Mouse (Mus musculus) left cerebral cortex, adult 11 months (tissue): ENCODE data around the gene Mas1.

Experiments
- DNase-seq: peaks from one replicate; pipeline ENCODE4 v3.0.0; 2022; ENCODE audit warnings: low spot score

Mas1 gene

GRCm38 (mm10) chr17:12830351-12830750 lies 37.6 kb downstream of the Mas1 start:
- no peak for DNase-seq

DNA sequence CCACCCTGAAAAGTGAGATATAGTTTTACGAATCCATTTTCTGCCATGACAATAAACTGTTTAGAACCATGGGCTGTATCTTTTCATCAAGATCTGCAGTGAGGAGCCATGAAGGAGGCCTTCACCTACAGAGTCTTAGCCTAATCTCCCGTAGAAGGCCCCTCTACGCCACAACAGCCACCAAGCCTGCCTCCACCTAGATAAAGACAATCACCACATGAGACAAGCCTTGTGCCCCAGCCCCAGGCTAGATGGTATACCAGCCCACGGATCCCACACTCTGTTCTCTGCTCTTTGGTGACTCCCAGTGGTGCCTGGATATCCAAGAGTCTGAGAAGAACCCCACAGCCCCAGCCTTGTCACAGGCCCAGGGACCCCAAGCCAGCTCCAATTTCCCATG lies 52.1 kb downstream of the Mas1 start:
- DNase-seq = no peak

GRCm38 (mm10) chr17:12814502-12814901 lies 53.4 kb downstream of the Mas1 start:
- DNase-seq = no peak

DNA sequence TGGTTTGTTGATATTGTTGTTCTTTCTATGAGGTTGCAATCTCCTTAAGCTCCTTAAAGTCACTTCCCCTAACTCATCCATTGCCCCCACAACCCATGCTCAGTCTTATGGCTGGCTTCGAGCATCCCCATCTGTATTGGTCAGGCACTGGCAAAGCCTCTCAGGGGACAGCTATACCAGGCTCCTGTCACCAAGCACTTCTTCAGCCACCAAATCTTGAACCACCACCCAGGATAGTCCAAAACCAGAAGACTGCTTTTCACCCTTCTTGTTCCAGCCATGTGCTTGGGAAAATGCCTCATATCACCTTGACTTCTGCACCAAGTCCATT lies 57.0 kb downstream of the Mas1 start:
- no peak for DNase-seq

GRCm38 (mm10) chr17:12810103-12810972 lies 57.6 kb downstream of the Mas1 start:
- DNase-seq = peak; percentile 58

GRCm38 (mm10) chr17:12808851-12809250 lies 59.1 kb downstream of the Mas1 start:
- no peak for DNase-seq

DNA sequence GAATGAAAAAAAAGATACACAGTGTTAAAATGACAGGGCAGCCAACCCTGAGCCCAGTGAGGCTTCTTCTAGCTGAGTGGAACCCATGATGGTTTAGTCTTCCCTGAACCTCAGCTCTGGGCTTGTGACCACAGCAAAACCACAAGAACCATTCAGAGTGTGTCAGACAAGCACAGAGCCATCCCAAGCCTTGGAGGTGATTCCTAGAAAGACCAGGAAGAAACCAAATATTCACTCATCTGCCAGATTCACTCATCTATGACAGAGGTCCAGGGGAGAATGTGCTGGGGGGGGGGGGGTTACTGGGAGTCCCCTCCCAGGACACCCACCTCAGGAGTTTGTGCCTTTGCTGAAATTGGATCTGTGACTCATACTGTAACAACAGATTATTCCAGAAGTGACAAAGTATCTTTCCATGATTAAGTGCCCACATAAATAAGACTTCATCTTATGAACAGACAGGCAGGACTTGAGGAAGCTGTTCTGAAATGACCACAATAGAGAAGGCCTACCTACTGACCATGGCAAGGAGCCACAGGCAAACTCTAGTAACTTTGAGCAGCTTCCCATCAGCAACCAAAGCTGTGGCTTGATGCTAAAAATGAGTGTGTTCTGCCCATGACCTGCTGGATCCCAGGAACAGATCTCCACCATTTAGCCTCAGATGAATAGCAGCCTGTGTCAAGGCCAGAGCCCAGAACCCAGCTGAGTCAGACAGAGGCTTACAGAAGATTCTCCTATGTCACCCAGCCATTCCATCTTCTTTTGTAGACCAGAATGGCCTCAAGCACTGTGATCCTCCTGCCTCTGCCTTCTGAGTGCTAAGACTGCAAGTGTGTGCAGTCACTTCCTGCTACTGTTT lies 63.1 kb downstream of the Mas1 start:
- DNase-seq = no peak

GRCm38 (mm10) chr17:12801861-12802540 lies 65.9 kb downstream of the Mas1 start:
- no peak for DNase-seq

DNA sequence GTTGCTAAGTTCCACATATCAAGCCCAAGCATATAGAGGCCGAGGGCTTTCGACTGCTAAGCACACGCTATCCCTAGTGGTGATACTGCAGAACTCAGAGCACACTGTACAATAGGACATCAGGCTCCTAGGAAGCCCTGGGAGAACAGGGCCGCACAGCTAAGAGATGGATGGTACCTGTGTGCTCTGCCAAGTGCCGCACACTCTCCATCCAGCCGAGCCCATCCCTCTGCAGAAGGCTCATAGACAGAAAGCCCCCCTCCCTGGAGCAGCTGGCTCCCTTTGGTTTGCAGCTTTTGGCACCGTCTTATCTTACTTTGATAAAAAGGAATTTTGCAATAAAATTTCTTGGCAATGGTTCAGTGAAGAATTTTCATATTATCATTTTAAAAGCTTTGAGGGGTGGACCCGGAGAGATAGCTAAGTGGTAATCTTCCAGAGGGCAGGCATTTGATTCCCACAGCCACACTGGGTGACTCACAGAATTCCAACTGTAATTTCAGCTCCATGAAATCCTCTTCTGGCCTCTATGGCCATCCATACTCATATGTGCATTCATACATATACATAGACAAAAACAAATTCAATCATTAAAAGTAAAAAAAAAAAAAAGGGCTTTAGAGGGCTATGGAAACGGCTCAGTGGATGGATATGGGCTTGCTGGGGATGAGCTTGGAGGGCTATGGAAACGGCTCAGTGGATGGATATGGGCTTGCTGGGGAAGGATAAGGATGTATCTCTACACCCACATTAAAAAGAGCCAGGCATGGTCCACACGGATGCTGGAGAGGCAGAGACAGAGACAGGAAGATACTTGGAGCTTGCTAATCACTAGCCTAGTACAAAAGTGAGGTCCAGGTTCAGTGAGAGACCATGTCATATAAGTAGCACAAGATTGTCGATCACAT lies 68.3 kb downstream of the Mas1 start:
- no peak for DNase-seq

DNA sequence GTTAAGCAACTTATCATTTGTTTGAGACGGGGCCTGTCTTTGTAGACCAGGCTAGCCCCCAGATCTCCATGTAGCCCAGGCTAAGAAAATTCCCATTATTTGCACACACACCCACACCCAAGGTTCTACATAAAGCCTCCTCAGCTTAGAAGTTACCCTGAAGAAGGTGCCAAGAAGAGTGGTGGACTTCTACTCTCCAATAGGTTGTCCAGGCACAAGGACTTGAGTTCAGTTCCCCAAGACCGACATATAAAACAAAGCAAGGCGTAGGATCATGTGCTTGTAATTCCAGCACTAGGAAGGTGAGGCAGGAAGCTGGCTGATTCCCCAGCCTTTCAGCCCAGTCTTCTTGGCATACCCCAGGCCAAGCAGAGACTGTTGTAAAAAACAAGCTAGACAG lies 69.4 kb downstream of the Mas1 start:
- DNase-seq = no peak

DNA sequence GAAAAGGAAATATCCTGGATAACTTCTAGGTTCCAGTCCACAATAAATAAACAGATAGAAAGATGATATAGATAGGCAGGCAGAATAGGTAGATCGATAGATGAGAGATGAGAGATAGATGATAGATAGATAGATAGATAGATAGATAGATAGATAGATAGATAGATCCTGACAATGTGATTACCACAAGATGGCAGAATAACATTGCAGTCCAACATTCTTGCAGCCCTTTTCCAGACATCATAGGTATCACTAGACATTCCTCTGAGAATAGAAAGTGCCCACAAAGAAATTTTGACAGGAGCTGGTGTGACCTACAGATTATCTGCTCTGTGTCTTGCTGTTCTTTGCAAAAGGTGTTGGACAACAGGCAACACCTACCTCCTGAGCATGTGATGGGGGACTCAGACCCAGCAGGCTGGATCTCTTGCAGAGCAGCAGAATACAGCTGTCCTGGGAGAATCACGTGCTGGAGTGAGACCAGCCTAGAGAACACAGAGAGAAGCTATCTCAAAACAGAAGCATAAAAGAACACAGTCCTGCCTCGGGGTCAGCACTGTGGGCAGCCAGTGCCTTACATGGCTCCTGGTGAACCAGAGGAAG lies 70.4 kb downstream of the Mas1 start:
- DNase-seq = no peak

DNA sequence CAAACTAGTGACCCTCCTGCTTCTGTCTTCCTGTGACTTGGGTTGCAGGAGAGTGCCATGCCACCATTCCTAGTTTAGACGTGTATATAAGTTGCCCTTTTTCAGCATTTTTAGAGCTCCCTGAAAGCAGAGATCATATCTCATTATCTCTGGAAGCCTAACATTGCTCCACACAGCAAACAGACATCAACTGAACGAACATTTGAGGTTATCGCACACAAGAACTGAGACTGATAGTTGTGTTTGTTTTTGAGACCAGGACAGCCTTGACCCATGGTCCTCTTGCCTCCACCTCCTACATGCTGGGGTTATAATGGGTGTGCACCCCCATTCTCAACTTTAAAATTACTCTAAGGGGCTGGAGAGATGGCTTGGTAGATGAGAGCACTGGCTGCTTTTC lies 71.3 kb downstream of the Mas1 start:
- DNase-seq = no peak

DNA sequence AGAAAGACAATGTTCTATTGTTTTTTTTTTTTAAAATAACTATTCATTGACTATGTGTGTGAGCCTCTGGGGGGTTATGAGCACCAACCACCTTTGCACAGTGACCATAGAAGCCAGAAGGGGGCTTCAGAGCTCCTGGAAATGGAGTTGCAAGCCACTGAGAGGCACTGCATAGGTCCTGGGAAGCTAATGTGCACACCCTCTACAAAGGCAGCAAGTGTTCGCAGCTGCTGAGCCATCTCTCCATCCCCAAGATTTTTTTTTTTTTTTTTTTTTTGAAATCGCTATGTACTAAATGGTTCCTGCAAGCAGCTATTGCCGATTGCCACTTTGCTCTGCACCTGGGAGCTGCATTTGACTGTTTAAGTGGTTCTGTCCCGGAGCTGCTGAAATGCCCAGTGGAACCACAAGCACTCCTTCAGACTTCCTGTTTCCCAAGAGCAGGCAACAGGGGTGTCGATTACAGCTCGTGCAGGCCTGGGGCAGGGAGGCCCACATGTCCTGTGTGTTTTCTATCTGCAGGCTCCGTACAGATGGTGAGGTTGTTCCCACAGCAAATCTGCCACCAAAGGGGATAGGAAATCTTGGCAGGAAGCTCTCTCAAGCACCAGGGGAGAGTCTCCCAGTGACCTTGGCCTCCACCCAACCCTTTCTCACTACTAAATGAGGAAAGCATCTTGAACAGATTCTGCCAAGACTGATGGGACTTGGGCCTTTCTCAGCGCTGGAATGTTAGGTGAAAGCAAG lies 74.1 kb downstream of the Mas1 start:
- DNase-seq = no peak

GRCm38 (mm10) chr17:12792422-12793206 lies 75.3 kb downstream of the Mas1 start:
- DNase-seq = no peak

GRCm38 (mm10) chr17:12791420-12791819 lies 76.5 kb downstream of the Mas1 start:
- DNase-seq = no peak

DNA sequence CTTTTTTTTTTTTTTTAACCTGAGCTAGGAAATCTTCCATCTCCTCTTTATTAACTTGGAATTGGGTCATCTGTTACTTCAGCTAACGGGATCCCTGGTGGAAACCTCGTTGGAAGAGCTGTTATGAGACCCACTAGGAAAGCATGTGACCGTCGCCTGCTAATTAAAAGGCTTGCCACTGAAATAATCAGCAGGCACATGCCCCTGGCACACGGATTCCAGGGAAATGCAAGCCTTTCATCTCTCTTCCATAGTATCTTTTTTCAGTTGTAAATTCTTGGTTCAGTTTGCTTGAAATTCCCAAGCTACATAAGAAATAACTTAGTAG lies 76.9 kb downstream of the Mas1 start:
- DNase-seq = no peak
